Mouse (Mus musculus) liver, embryonic 14.5 days (tissue): Measurements from ENCODE around the gene Atg4b.

Experiments used
- CTCF ChIP-seq: IDR thresholded peaks from 2 replicates; pipeline ENCODE4 v1.5.1; 2016; ENCODE audit warnings: antibody characterized with exemption, low read depth, control low read depth
- EP300 ChIP-seq: IDR thresholded peaks from 2 replicates; pipeline ENCODE4 v1.6.1; 2016; ENCODE audit warnings: antibody characterized with exemption, low read depth

DNA sequence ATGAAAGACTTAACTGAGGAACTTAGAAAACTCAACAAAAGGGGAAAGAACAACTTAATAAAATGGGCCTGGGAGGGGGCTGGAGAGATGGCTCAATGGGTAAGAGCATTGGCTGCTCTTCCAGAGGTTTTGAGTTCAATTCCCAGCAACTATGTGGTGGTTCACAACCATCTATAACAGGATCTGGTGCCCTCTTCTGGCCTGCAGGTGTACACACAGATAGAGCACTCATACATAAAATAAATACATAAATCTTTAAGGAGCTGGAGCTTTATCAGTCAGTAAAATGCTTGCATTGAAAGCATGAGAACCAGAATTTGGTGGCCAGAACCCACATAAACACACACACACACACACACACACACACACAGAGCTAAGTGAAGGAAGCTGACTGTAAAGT lies 8.4 kb upstream of the Atg4b start:
- TF ChIP-seq EP300 (no peak), CTCF (peak; percentile 61)
